Mouse (Mus musculus) megakaryocyte, embryonic 14.5 days (primary cell): ENCODE results near the gene Gm17581. TPM values are rescaled to one million over a fixed set of nuclear protein-coding genes. Genes with fewer than 3 reads are reported as not detected.

ENCODE experiments used
- H3K27me3 ChIP-seq: replicated peaks from 2 replicates; pipeline ENCODE3; 2012; ENCODE audit warnings: inconsistent platforms
- H3K36me3 ChIP-seq: replicated peaks from 2 replicates; pipeline ENCODE3; 2012; ENCODE audit warnings: low read length, inconsistent platforms, mixed read lengths
- H3K4me1 ChIP-seq: 2 replicates; pipeline ENCODE4 v1.6.1; 2012; ENCODE audit warnings: inconsistent platforms
- H3K4me3 ChIP-seq: replicated peaks from 2 replicates; pipeline ENCODE3; 2012; ENCODE audit warnings: moderate library complexity, mild to moderate bottlenecking, inconsistent platforms
- H3K9me3 ChIP-seq: 2 replicates; pipeline ENCODE4 v1.6.1; 2012; ENCODE audit warnings: inconsistent platforms
- FLI1 ChIP-seq: IDR thresholded peaks from 2 replicates; pipeline ENCODE4 v1.6.1; 2012; ENCODE audit warnings: low read length, inconsistent platforms, mixed read lengths
- GATA1 ChIP-seq: IDR thresholded peaks from 3 replicates; pipeline ENCODE4 v1.6.1; 2012; ENCODE audit warnings: mixed read lengths, low read length, inconsistent platforms, borderline replicate concordance
- polyA plus RNA-seq: library from polyadenylated mRNA; stranded (reverse); fragments of >175 nt; gene quantifications from 2 replicates; pipeline ENCODE4 v1.2.3, GENCODE M21; 2012; ENCODE audit warnings: low replicate concordance; ENCODE audit not compliant: insufficient read depth

Gene Gm17581
- polyA plus RNA-seq, 1 experiment, result not detected

GRCm38 (mm10) chr2:155693136-155693535, 42.5 kb downstream of the Gm17581 start:
- peaks cover 54% of the 10 kb centered on the region for H3K4me1 ChIP-seq
- H3K36me3 ChIP-seq, result peaks cover 13% of the 10 kb centered on the region
- TF ChIP-seq GATA1 (no peak), FLI1 (no peak)
- H3K9me3 ChIP-seq, result no peaks in the 10 kb centered on the region
- H3K4me3 ChIP-seq, result no peak overlapping the region
- no peaks in the 10 kb centered on the region for H3K27me3 ChIP-seq

- Histone ChIP-seq H3K9me3 (no peaks in the 10 kb centered on the region), H3K4me1 (peaks cover 62% of the 10 kb centered on the region), H3K4me3 (peak within 1 kb of the TSS; percentile 99), H3K36me3 (peaks cover 23% of the 10 kb centered on the region), H3K27me3 (no peaks in the 10 kb centered on the region)
- no peak for TF ChIP-seq FLI1
- TF ChIP-seq GATA1, result no peak
Observed at GRCm38 (mm10) chr2:155691723-155692493, 43.8 kb downstream of the Gm17581 start, which contains the start of gene Trpc4ap. Trpc4ap (minus strand) TSS chr2:155692384.

- H3K4me3 ChIP-seq, result peak overlapping the region; percentile 99
- H3K36me3 ChIP-seq, result peaks cover 27% of the 10 kb centered on the region
- no peaks in the 10 kb centered on the region for H3K27me3 ChIP-seq
- H3K9me3 ChIP-seq, result no peaks in the 10 kb centered on the region
- peaks cover 58% of the 10 kb centered on the region for H3K4me1 ChIP-seq
- TF ChIP-seq GATA1 (no peak), FLI1 (no peak)
Observed at GRCm38 (mm10) chr2:155691336-155691722, 44.3 kb downstream of the Gm17581 start.

GRCm38 (mm10) chr2:155689211-155689610, 46.5 kb downstream of the Gm17581 start:
- H3K27me3 ChIP-seq, result no peaks in the 10 kb centered on the region
- no peak overlapping the region for H3K4me3 ChIP-seq
- no peaks in the 10 kb centered on the region for H3K9me3 ChIP-seq
- peaks cover 39% of the 10 kb centered on the region for H3K36me3 ChIP-seq
- TF ChIP-seq GATA1 (no peak), FLI1 (no peak)
- H3K4me1 ChIP-seq, result peaks cover 48% of the 10 kb centered on the region

GRCm38 (mm10) chr2:155687746-155688145, 47.9 kb downstream of the Gm17581 start:
- TF ChIP-seq GATA1, result no peak
- TF ChIP-seq FLI1, result no peak
- Histone ChIP-seq H3K27me3 (no peaks in the 10 kb centered on the region), H3K9me3 (no peaks in the 10 kb centered on the region), H3K4me3 (peak overlapping the region; percentile 29), H3K4me1 (peaks cover 55% of the 10 kb centered on the region), H3K36me3 (peaks cover 42% of the 10 kb centered on the region)

GRCm38 (mm10) chr2:155686572-155686971, 49.1 kb downstream of the Gm17581 start:
- Histone ChIP-seq H3K4me1 (peaks cover 61% of the 10 kb centered on the region), H3K4me3 (no peak overlapping the region), H3K27me3 (no peaks in the 10 kb centered on the region), H3K36me3 (peaks cover 42% of the 10 kb centered on the region), H3K9me3 (no peaks in the 10 kb centered on the region)
- TF ChIP-seq FLI1, result no peak
- no peak for TF ChIP-seq GATA1

Other genes with a start within 250 kb of the Gm17581 start
- 4.9 and 10.2 TPM in 2 replicates for gene Acss2, start 217.9 kb downstream of the Gm17581 start, polyA plus RNA-seq
- gene Ggt7, start 217.6 kb downstream of the Gm17581 start, polyA plus RNA-seq, result 0.60 and 24.0 TPM in 2 replicates
- gene Gss, start 143.1 kb downstream of the Gm17581 start, polyA plus RNA-seq, result 7.9 and 8.8 TPM in 2 replicates
- gene Myh7b, start 124.7 kb downstream of the Gm17581 start, polyA plus RNA-seq, result 0.95 TPM in 1 of 2 replicates, not detected in the other
- 80.8 and 188 TPM in 2 replicates for gene Trpc4ap, start 43.5 kb downstream of the Gm17581 start, polyA plus RNA-seq
- gene Edem2, start 6.4 kb downstream of the Gm17581 start, polyA plus RNA-seq, result 90.3 and 158 TPM in 2 replicates
- gene Procr, start 15.3 kb upstream of the Gm17581 start, polyA plus RNA-seq, result 1.1 TPM in 1 of 2 replicates, not detected in the other
- gene Mmp24, start 39.5 kb upstream of the Gm17581 start, polyA plus RNA-seq, result not detected in 2 replicates
- gene BC029722, start 83.6 kb upstream of the Gm17581 start, polyA plus RNA-seq, result 30.5 and 31.7 TPM in 2 replicates
- 266 and 882 TPM in 2 replicates for gene Eif6, start 91.1 kb upstream of the Gm17581 start, polyA plus RNA-seq
- 0.03 and 0.55 TPM in 2 replicates for gene Fam83c, start 99.0 kb upstream of the Gm17581 start, polyA plus RNA-seq
- gene Uqcc1, start 194.4 kb upstream of the Gm17581 start, polyA plus RNA-seq, result 2.6 and 2.8 TPM in 2 replicates
- not detected in 2 replicates for gene Gm15557, start 204.9 kb upstream of the Gm17581 start, polyA plus RNA-seq
- not detected in 2 replicates for gene Gdf5, start 209.5 kb upstream of the Gm17581 start, polyA plus RNA-seq
- gene Cep250, start 220.6 kb upstream of the Gm17581 start, polyA plus RNA-seq, result 7.1 and 19.6 TPM in 2 replicates